Mouse (Mus musculus): ENCODE measurements around the gene Lrrc26.
"Not testable (repeated sequence)": the region's sequence is repeated elsewhere in the genome, so short reads cannot be mapped to it uniquely, and the experiment has no call there.

DNA sequence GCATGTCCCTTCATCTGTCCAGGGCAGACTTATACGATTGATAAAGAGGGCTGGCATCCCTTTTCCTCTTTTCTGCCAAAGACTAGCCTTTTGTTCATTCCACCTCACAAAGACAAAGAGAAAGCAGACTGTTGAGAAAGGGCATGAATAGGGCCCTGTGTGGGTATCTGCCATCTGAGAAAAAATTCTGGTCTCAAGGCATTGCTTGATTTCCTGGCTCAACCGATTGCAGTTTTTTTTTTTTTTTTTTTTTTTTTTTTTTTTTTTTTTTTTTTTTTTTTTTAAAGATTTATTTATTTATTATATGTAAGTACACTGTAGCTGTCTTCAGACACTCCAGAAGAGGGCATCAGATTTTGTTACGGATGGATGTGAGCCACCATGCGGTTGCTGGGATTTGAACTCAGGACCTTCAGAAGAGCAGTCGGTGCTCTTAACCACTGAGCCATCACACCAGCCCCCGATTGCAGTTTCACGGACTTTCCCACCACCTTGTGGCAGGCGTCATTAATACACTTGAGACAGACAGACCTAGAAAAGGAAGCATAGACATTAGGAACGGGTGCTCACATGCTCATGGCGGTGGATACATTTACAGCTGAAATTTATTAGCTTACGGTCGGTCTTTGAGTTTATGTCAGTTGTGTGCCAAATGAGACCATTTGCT is 33.1 kb upstream of the Lrrc26 start:
- peak; percentile 17; the same call in 1 of the 2 replicates for TF ChIP-seq CTCF (IDR thresholded peaks at IDR 0.05; ENCODE audit: low read depth)
- not testable (repeated sequence) for TF ChIP-seq EP300 (IDR thresholded peaks at IDR 0.05; ENCODE audit: low read depth)
